ENCODE assay signal across 28 mouse cellular contexts in the genomic region with DNA sequence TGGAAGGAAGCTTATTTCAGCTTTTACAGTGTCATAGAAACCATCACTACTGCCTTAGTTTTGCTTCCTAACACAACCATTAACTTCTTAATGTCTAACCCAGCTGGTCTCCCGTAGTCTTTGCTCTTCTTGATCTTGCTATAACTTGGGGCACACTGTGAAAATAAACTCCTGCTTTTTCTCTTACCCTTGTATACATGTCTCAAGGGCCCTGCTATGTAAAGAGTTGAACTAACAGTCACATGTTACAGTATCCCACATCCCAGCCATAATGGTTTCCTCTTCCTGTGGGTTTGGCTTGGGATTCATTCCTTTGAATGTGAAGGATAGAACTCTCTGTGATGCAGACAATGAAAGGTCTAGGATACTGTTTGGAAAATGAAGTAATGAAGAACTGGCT.
"Had no signal": no experiment of that assay in that cellular context is flagged by ENCODE, and none has a peak within 500 bp of the region (broad histone marks: within the 10 kb centered on the region; RNA-seq: fewer than 3 reads in every experiment).

No protein-coding gene starts in this region.

- H3K27ac ChIP-seq: embryonic facial prominence, embryonic 10.5 days; embryonic facial prominence, embryonic 12.5 days; embryonic facial prominence, embryonic 13.5 days; embryonic facial prominence, embryonic 15.5 days; forebrain, embryonic 10.5 days; forebrain, embryonic 12.5 days; forebrain, embryonic 13.5 days; forebrain, embryonic 15.5 days; gastrocnemius, adult 2 months; heart, adult 2 months had no signal

- H3K4me1 ChIP-seq: embryonic facial prominence, embryonic 12.5 days; embryonic facial prominence, embryonic 13.5 days; embryonic facial prominence, embryonic 15.5 days; forebrain, embryonic 10.5 days; forebrain, embryonic 12.5 days; forebrain, embryonic 13.5 days; forebrain, embryonic 15.5 days had no signal

- ATAC-seq: forebrain, embryonic 13.5 days; forebrain, embryonic 14.5 days; forebrain, embryonic 15.5 days; forebrain, embryonic 16.5 days; forebrain, postnatal 0 days had no signal

- H3K9ac ChIP-seq: embryonic facial prominence, embryonic 12.5 days; embryonic facial prominence, embryonic 13.5 days; embryonic facial prominence, embryonic 15.5 days; forebrain, embryonic 12.5 days; forebrain, embryonic 13.5 days; forebrain, embryonic 15.5 days; forebrain, postnatal 0 days had no signal

- DNase-seq: cerebellum, adult 2 months; cerebellum, adult 8-10 months; cerebellum, adult 9-10 months; cerebellum, adult 9-11 months; cerebellum, postnatal 10 days; cerebellum, postnatal 14 days; cerebellum, postnatal 25 days; cerebellum, postnatal 36 days; embryo, embryonic 11 days; forebrain, postnatal 0 days; gastrocnemius, adult 2 months; gastrocnemius, postnatal 10 days; gastrocnemius, postnatal 14 days; gastrocnemius, postnatal 25 days; gastrocnemius, postnatal 36 days; heart, adult 18-20 months; heart, adult 2 months had no signal

- H3K9me3 ChIP-seq: embryonic facial prominence, embryonic 10.5 days; embryonic facial prominence, embryonic 12.5 days; embryonic facial prominence, embryonic 13.5 days; embryonic facial prominence, embryonic 15.5 days; forebrain, embryonic 10.5 days; forebrain, embryonic 15.5 days had no signal

- H3K27me3 ChIP-seq: embryonic facial prominence, embryonic 12.5 days; embryonic facial prominence, embryonic 13.5 days; embryonic facial prominence, embryonic 15.5 days; forebrain, embryonic 12.5 days; forebrain, embryonic 13.5 days; forebrain, embryonic 15.5 days had no signal

- H3K4me3 ChIP-seq: embryonic facial prominence, embryonic 10.5 days; embryonic facial prominence, embryonic 12.5 days; embryonic facial prominence, embryonic 13.5 days; embryonic facial prominence, embryonic 15.5 days; erythroblast, embryonic 14.5 days; forebrain, embryonic 10.5 days; forebrain, embryonic 12.5 days; forebrain, embryonic 13.5 days; forebrain, embryonic 15.5 days; gastrocnemius, adult 2 months; heart, adult 2 months had no signal

- H3K4me2 ChIP-seq: embryonic facial prominence, embryonic 12.5 days; embryonic facial prominence, embryonic 13.5 days; embryonic facial prominence, embryonic 15.5 days; forebrain, embryonic 12.5 days; forebrain, embryonic 13.5 days; forebrain, embryonic 15.5 days had no signal

- H3K36me3 ChIP-seq: embryonic facial prominence, embryonic 10.5 days; embryonic facial prominence, embryonic 12.5 days; embryonic facial prominence, embryonic 13.5 days; embryonic facial prominence, embryonic 15.5 days; forebrain, embryonic 10.5 days; forebrain, embryonic 12.5 days; forebrain, embryonic 15.5 days had no signal
